Mouse (Mus musculus): ENCODE results near the gene Ccdc96. TPM values are rescaled to one million over a fixed set of nuclear protein-coding genes. Genes with fewer than 3 reads are reported as not detected.

The Ccdc96 gene
- total RNA-seq (2022), result under 1 TPM in 3 of 4 experiments, not detected in 1; 0.07 to 0.18 (median 0.07) TPM

DNA sequence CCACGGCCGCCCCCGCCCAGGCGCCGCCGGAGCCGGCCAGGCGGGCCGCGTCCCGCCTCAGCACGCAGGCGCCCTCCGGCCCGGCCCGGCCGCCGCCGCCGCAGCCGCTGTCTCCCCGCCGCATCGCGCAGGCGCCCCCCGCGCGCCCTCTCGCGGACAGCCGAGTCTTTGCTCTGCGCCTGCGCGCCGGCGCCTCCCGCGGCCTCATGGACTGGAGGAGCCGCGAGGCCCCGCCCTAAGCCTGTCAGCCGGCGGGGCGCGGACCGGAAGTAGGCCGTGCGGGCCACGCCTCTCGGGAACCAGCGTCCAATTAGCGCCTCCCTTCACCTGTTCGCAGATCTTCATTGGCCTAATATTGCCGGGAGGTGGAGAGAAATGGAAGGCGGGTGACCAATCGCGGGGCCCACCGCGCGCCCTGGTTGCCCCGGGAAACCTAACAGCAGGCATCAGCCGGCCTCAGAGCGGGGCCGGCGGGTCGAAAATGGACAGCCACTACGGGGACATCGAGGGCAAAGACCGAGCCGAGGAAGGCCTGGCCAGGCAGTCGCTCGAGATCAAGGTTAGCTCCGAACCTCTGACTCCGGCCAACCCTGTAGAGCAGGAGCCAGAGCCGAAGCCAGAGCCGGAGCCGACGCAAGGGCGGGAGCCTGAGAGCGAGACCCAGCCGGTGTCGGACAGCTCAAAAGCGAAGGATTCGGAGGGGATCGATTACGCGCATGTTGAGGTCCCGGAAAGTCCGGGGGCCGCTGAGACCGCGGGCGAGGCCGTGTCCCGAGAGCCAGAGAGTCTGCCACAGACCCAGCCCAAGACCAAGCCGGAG is at the start of gene Ccdc96, which contains the start of gene Tada2b:
Ccdc96 (plus strand) TSS at position 418 of the 820 bp plus-strand sequence.
Tada2b (minus strand) TSS at position 115 of the 820 bp plus-strand sequence.
- peak; percentile 97 to 99 for DNase-seq (ENCODE audit: low spot score in 2 of 2)

DNA sequence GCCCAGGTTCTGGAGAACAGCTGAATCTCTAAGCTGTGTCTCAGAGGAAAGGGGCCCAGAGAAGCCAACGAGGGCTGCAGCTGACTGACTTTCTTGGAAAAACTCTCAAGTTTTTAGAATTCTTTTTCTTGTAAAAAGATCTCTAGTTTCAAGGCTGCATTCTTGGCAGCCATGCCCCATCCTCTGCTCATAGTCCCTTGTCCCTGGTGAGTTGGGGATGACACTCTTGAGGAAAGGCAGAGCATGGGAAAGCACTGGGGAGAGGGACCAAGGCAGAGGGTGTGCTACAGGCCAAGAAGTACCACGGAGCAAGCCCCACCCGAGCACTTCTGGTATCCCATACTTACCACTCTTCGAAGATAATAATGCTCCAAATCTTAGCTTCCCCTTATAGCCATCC is 47.5 kb upstream of the Ccdc96 start:
- peak in 1 of 2 experiments; percentile 8 for DNase-seq (ENCODE audit: low spot score in 2 of 2)

DNA sequence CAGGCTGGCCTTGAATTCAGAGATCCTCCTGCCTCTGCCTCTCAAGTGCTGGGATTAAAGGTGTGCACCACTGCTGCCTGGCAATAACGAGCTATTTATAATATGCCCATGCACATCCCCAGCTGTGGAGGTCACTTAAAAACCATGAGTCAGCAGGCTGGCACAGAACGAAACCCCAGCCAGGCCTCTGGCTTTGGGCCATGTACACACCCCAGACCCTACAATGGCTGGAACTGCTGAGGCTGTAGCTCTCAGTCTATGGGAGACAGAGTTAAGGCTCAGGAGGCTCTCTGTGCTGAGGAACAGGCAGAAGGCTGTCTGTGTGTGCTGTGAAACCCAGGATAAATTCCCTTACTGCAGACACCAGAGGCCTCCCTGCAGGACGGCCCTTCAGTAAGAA is 43.6 kb upstream of the Ccdc96 start:
- DNase-seq (ENCODE audit: low spot score in 2 of 2), result no peak

DNA sequence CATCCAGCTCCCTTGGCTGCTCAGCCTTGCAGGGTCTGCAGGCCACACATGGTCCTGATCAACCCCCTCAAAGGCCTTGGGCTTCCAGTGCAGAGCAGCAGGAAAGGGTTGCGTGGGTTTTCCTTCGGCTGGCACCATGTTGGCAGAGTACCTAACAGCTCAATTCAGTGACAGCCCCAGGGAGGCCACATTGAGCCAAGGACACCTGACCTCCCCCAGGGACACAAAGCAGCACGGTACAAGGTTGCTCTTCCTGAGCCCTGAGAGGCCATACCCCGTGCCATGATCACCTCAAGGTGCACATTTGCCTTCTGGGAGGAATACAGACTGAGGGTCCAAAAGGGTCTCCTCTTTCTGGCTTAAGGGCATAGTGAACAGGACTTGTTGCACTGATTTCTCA is 39.8 kb upstream of the Ccdc96 start:
- no peak for DNase-seq (ENCODE audit: low spot score in 2 of 2)

DNA sequence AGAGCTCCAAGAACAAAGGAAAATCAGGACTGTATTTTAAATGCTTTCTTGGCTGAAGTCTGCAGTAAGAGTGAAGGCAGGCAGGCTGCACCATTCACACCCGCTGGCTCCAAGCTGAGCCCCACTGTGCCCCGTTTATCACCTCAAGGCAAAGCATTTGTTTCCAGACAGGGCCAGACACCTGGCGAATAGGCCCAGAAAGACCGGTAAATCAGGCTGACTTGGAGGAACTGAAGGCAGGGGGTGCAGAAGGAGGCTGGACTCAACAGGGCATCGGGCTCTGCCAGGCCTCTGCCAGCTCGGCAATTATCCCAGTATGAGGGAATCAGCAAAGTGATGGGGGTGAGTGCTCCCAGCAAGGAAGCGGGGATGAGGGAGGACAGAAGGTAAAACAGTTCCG is 39.4 kb upstream of the Ccdc96 start:
- DNase-seq (ENCODE audit: low spot score in 2 of 2), result no peak

DNA sequence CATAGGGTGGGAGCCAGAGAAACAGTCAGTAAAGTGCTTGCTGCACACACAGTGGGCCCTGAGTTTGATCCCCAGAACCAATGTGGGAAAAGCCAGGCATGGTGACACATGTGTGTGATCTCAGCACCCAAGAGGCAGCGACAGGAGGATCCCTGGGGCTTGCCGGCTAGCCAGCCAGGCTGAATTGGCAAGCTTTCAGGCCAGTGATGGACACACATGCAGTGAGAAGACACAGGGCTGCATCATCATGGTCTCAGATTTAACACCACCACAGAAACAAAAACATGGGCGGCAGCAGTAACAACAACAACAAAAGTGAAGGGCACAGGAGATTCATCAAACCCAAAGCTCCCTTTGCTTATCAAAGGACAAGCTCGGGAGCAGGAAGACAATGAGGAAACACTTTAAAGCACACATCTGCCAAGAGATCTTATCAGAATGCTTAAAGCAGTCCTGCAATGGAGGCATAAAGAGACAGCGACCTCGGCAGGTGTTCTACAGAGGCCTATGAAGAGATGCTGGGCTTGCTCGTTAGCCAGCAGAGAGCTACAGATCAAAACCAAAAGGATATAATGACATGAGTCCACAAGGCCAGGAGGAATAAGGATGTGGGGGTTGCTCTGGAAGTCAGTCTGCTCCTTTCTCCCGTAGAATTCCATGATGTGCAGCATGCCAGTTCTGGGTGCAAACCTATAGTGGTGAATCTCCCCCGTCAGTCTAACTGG is 38.1 kb upstream of the Ccdc96 start:
- DNase-seq (ENCODE audit: low spot score in 2 of 2), result no peak

DNA sequence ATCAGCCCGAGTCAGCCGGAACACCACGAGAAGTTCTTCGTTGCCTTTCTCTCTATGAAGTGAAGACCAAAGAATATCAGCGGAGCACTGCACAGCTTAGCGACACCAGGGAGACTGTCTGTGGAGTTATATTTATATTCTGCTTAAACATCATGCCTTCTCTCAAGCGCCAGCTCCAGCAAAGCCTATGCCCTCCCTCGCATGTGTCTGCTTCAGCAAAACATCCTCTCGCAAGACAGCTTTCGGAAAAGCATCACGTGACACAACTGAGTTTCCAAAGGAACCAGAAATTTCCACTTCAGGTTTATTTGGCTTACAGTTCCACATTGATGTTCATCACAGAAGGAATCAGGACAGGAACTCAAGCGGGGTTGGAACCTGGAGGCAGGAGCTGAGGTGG is 36.5 kb upstream of the Ccdc96 start:
- no peak for DNase-seq (ENCODE audit: low spot score in 2 of 2)

DNA sequence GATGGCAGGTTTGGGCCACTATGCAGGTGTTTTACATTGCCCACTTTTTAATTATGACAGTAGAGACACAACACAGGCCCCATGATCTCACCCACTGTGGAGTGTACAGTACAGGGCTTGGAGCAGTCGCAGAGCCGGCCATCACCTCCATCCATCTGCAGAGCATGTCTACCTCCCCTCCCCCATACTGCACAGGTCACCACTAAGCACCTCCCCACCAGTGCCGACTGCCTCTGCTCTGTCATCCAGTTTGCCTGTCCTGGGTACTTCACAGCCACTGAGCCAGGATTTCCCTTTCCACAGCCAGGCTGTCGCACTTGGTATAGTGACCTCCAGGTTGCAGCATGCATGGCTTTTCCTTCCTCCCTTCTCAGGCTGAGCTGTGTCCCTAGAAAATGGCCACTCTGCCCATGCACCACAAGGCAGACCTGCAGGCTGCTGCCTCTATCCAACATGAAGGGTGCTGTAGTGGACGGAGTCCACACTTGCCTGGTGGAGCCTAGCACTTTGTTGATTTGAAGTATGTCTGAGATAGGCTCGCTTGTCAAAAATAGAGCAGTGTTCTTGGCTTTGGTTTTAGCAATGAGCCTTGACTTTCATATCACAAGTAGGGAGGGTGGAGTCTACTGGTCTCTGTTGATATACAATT is 34.6 kb upstream of the Ccdc96 start:
- no peak for DNase-seq (ENCODE audit: low spot score in 2 of 2)

DNA sequence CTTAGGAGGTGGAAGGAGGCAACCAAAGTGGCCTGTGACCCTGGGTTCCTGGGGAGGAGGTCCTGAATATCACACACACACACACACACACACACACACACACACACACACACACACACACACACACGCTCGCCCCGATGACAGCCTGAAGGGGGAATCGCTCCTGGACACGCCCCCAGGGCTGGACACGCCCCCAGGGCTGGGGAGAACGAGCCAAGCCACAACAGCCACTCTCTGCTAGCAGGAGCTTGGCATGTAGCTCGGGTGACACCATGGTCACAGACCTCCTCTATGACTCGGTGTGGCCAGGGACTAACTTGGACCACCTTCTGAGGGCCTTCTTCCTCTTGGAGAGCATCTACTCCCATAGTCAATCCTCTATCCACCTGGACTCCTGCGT is 33.3 kb upstream of the Ccdc96 start:
- DNase-seq (ENCODE audit: low spot score in 2 of 2), result no peak

DNA sequence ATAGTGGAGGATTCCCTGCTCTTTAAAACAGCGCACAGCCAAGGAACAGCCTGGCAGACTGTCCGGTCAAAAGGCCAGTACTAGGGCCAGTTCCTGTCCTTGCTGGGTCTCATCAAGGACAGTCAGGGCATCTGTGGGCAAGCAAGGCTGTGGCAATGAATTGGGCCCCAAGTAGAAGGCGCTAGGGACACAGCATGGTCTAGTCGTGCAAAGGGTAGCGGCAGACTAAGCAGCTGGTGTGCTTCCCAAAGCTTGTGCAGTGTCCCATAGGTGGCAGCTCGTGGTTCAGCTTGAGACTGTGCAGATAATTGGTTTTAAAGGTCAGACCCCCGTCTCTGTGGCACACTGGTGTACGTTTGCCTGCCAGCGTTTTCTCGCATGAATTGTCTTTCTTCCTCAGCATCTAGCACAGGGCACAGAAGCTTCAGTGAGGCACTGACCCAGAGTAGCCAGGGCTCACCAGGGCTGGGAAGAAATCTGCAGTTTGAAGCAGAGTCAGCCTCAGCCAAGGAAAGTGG is 32.5 kb upstream of the Ccdc96 start:
- DNase-seq (ENCODE audit: low spot score in 2 of 2), result no peak

DNA sequence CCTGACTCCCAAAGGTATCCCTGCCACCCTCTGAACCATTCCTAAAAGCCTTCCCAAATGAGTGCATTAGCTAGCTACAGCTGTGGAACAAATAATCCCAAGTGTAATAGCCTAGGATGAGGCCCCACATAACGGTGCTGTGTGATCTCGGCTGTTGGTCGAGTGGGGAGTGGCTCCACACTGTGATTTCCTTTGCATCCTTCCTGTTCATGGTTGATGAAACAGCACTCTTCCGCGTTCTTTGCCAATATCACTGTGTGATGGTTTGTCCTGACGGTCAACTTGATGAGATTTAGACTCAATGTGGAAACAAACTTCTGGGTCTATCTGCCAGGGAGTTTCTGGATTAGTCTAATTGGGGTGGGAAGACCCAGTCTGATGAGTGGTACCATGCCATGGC is 31.6 kb upstream of the Ccdc96 start:
- no peak for DNase-seq (ENCODE audit: low spot score in 2 of 2)

DNA sequence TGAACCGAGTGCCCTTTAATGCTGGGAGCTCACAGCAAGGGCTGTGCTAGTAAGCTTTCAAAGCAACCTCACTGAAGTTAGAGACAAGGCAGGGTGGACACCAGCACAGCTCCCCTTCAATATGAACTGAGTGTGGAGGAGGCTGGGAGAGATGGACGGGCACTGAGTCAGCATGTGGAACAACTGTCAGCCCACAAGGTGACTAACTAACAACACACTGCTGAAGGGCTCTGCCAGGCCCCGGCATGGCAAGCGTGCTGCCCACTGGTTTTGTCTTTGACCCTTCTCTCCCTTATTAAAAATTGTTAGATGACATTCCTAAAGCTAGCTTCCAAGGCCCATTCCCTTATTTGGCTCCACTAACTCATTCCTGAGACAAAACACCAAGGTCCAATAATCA is 26.7 kb upstream of the Ccdc96 start:
- no peak for DNase-seq (ENCODE audit: low spot score in 2 of 2)

DNA sequence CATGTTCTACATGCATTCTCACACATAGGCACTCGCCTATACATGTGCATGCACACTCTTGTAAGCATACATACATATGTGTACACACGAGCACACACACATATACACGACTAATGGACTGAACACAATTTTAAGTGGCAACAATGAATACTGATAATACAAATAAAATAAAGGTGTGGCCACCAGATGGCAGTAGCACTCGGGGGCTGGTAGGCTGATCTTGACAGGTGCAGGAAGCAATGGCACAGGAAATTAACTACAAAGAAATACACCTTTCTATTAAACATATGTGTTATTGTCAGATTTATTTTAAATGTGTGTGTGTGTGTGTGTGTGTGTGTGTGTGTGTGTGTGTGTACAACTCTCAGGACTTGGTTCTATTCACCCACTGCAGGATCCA is 25.5 kb upstream of the Ccdc96 start:
- DNase-seq (ENCODE audit: low spot score in 2 of 2), result no peak

DNA sequence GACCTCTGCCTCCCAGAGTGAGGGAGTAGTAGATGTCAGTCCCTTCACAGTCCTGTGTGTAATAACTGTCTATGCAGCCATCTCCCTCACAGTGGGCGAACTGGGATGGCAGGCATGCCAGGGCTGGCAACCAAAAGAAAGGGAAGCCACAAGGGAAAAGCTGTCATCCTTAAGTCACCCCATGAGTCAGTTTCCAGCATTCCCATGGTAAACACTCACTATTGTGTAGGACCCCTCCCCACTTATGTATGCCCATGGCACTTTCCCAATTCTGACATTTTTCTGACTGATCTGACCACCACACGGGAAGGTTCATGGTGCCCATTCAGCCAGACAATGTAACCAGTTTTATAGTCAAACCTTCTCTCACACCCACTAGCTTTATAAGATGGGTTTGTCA is 23.7 kb upstream of the Ccdc96 start:
- DNase-seq (ENCODE audit: low spot score in 2 of 2), result no peak

DNA sequence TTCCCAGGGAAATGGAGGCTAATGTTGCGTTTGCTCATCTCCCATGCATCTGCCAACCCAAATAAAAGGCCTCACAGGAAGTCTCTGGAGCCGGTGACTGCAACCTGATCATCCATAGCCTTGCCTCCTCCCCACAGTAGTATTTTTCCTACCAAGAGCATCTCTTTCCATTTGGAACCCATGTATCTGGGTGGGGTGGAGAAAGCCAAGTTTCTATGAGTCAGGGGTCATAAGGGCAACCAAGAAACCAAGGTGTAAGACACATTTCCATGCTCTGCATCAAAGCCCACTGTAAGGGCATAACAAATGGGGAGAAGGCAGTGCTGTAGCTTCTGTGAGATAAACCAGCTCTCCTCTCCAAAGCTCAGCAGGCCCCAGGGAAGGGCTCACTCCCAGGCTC is 23.2 kb upstream of the Ccdc96 start:
- DNase-seq (ENCODE audit: low spot score in 2 of 2), result no peak

DNA sequence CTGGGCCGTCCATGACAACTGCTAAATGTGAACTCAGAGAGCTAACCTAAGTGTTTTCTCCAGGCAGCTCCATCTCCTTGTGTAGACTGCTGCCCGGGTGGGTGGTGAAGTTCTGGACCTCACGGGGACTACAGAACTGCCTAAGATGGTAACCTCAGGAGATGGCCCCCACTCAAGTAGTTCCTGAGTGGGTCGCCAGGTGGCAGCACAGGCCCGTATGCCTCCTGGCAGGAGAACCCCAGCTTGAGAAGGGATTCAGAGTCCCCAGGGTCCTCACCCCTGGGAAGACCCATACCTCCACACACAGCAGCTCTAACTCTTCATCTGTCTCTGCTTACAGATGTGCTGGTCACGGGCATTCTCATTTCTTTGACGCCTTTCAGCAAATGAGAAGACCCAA is 21.6 kb upstream of the Ccdc96 start:
- DNase-seq (ENCODE audit: low spot score in 2 of 2), result peak; percentile 56 to 64

DNA sequence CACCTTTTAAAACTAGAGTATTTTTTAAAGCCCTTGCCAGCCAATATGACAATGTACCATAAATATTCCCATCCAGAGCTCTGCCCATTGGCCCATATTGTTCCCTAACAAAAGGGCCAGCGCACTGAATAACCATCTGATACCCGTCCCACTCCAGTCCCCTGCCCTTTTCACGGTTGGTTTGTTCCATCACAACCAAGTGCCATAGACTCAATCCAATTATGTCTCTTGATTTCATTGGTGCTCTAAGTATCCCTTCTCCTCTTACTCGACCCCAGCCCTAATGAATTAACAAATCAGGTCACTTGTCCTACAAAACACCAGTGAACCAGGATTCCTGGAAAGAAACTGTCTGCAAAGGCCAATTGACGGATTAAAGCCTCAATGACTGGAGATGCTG is 21.0 kb upstream of the Ccdc96 start:
- DNase-seq (ENCODE audit: low spot score in 2 of 2), result no peak

DNA sequence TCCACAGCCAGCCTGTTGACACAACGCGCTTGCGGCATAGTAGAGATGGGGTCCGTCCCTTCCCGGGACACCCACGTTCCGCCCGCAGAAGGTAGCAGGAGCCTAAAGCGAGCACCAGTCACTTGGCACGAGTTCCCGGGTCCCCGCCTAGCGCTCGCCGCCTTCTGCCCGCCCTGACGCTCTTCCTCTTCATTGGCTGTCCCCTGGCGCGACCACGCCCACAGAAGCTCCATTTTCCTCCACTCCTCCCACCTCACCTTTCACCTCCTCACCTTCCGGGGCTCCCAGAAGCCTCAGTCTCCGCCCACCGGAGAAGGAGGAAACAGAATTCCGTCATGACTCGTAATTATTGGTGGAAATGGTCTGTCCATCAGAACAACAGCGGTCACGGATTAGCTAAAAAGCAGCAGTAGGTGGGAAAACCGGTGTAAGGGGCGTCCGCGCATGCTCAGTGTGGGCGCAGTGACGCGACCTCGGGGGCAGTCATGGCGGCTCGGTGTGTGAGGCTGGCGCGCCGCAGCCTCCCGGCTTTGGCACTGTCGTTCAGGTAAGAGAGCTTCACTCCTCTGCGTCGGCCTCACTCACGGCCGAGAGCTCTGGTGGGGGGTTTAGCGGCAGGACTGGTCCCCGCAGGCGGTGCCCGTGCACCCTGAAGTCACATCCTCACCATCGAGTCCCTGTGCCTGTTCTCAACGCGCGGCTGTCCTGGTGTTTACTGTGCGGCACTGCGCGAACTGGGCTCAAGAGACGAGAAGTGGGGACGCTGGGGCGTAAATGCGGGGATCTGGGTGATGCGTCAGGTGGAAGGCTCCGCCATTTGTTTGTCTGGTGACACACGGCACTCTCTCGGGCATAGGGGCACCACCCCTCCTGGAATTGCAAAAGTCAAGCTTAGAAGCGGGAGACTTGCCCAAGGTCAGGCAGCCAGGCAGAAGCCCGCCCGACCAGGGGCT is 19.4 kb upstream of the Ccdc96 start, which contains the start of gene Grpel1:
Grpel1 (plus strand) TSS at position 290 of the 953 bp plus-strand sequence.
- DNase-seq (ENCODE audit: low spot score in 2 of 2), result peak; percentile 99

DNA sequence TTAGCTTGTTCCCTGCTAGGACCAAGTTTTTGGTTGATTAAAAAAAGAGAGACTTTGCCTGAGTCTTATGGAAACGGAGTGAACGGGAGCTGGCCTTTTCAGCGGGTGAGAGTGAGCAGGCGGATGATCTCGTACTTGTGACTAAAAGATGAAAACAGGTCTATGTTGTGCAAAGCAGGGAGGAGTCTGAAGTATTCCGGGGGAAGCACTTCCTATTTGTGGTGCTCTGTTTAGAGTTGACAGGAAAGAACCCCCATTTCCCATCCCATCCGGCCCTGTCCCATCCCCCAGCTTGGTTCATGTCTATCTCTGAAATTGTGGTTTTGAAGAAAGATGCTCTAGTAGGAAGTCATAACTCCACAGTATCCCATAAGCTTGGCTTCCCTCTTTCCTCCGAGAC is 18.5 kb upstream of the Ccdc96 start:
- DNase-seq (ENCODE audit: low spot score in 2 of 2), result no peak

DNA sequence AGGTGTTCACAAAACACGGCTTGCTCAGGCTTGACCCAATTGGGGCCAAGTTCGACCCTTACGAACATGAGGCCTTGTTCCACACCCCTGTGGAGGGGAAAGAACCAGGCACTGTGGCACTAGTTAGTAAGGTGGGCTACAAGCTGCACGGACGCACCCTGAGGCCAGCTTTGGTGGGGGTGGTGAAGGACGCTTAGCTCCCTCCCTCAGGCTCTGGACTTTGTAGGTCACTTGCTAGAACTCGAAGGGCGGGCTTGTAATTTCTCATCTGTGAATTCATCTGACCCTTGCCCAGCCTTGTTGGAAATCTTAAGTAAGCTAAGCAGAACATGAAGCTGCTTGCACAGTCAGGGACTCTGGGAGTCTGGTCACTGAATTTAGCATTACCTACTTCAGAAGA is 13.2 kb upstream of the Ccdc96 start:
- DNase-seq (ENCODE audit: low spot score in 2 of 2), result no peak
